9 mouse cellular contexts compared by ENCODE assay signal in the genomic region with DNA sequence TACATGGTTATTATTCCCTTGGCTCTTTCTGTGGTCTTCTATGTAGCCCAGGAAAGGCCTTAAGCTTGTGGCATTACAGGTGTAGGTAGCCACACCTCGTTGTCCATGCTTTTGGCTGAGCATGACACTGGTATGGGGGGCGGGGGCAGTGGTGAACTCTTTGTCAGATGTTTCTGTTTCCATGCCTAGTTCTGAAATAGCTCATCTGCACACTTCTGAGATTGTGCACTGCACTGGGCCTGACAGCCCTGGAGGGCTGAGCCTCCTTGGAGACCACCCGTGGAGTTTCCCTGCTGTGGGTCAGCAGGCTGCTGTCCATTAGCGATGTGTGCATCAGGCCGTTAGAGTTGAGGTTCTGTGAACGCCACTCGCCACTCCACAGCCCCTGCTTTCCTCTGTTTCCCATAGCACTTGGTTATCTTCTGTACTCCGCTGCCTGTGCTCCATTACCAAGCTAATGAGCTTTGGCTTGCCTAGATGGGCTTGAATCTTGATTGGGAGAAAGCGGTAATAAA. TPM values are rescaled to one million over a fixed set of nuclear protein-coding genes. Genes with fewer than 3 reads are reported as not detected.
A peak's percentile ranks its signal among the peaks of the same experiment; 100 is the strongest.
DNase-seq lines count a peak whose midpoint lies in the region; ATAC-seq lines count a peak whose summit lies in the region.
"Had no signal": no experiment of that assay in that cellular context is flagged by ENCODE, and none has a peak within 500 bp of the region (broad histone marks: within the 10 kb centered on the region; RNA-seq: fewer than 3 reads in every experiment).

No protein-coding gene starts in this region.

- H3K9me3 ChIP-seq in lung, embryonic 15.5 days, result no peaks in the 10 kb centered on the region
- H3K9me3 ChIP-seq in forebrain, embryonic 11.5 days (ENCODE audit: control insufficient read depth, low read length), result no peaks in the 10 kb centered on the region
- H3K9me3 ChIP-seq in intestine, embryonic 16.5 days (ENCODE audit: control insufficient read depth, low read length), result no peaks in the 10 kb centered on the region
- H3K9me3 ChIP-seq in stomach, embryonic 14.5 days (ENCODE audit: control insufficient read depth, low read depth, low read length), result no peaks in the 10 kb centered on the region
- H3K9me3 ChIP-seq in heart, embryonic 11.5 days (replicated peaks; ENCODE audit: control insufficient read depth, low read length), result no peaks in the 10 kb centered on the region

- DNase-seq in lung, adult 18-20 months, result no peak
- no peak for DNase-seq in forebrain, embryonic 11.5 days (ENCODE audit: low spot score)
- DNase-seq in MN1 (ENCODE audit: low spot score), result no peak
- DNase-seq in testis, postnatal 14 days (ENCODE audit: low spot score), result no peak
- DNase-seq: spleen, adult 18-20 months had no signal

- peaks cover 27% of the 10 kb centered on the region for H3K4me1 ChIP-seq in lung, embryonic 15.5 days
- peaks cover 11% of the 10 kb centered on the region for H3K4me1 ChIP-seq in forebrain, embryonic 11.5 days (replicated peaks; ENCODE audit: control insufficient read depth, insufficient read depth, low read length)
- peaks cover 24% of the 10 kb centered on the region for H3K4me1 ChIP-seq in intestine, embryonic 16.5 days (ENCODE audit: control insufficient read depth, insufficient read depth, low read length)
- peaks cover 17% of the 10 kb centered on the region for H3K4me1 ChIP-seq in stomach, embryonic 14.5 days (ENCODE audit: control insufficient read depth, insufficient read depth, low read length)
- H3K4me1 ChIP-seq in heart, embryonic 11.5 days (ENCODE audit: control insufficient read depth, insufficient read depth, low read length), result peaks cover 20% of the 10 kb centered on the region

- no peak overlapping the region for H3K9ac ChIP-seq in lung, embryonic 15.5 days
- H3K9ac ChIP-seq in forebrain, embryonic 11.5 days (ENCODE audit: low read length), result no peak overlapping the region
- peak overlapping the region; percentile 32; the same call in 1 of the 2 replicates for H3K9ac ChIP-seq in intestine, embryonic 16.5 days (ENCODE audit: low read depth, low read length)
- no peak overlapping the region for H3K9ac ChIP-seq in stomach, embryonic 14.5 days (replicated peaks; ENCODE audit: low read depth, low read length)
- no peak overlapping the region for H3K9ac ChIP-seq in heart, embryonic 11.5 days (ENCODE audit: low read depth, low read length)

- H3K36me3 ChIP-seq in lung, embryonic 15.5 days, result peaks cover 8% of the 10 kb centered on the region; the same call in 1 of the 2 replicates
- no peaks in the 10 kb centered on the region; the same call in 1 of the 2 replicates for H3K36me3 ChIP-seq in forebrain, embryonic 11.5 days (ENCODE audit: control insufficient read depth, insufficient read depth, low read length)
- peaks cover 20% of the 10 kb centered on the region for H3K36me3 ChIP-seq in intestine, embryonic 16.5 days (ENCODE audit: control insufficient read depth, insufficient read depth, low read length)
- H3K36me3 ChIP-seq in stomach, embryonic 14.5 days (ENCODE audit: control insufficient read depth, insufficient read depth, low read length), result peaks cover 10% of the 10 kb centered on the region
- H3K36me3 ChIP-seq in heart, embryonic 11.5 days (ENCODE audit: control insufficient read depth, insufficient read depth, low read length), result no peaks in the 10 kb centered on the region; the same call in 1 of the 2 replicates

- H3K27ac ChIP-seq in lung, embryonic 15.5 days, result no peak overlapping the region
- no peak overlapping the region for H3K27ac ChIP-seq in forebrain, embryonic 11.5 days (ENCODE audit: low read depth, low read length)
- 0 out of 2 replicates have a peak overlapping the region, but pooled peaks have one; percentile 8 for H3K27ac ChIP-seq in intestine, embryonic 16.5 days (ENCODE audit: low read length)
- no peak overlapping the region for H3K27ac ChIP-seq in stomach, embryonic 14.5 days (ENCODE audit: low read length)
- H3K27ac ChIP-seq in heart, embryonic 11.5 days (ENCODE audit: low read depth, low read length), result no peak overlapping the region

- no peaks in the 10 kb centered on the region for H3K27me3 ChIP-seq in lung, embryonic 15.5 days
- no peaks in the 10 kb centered on the region for H3K27me3 ChIP-seq in forebrain, embryonic 11.5 days (ENCODE audit: control insufficient read depth, insufficient read depth, low read length)
- H3K27me3 ChIP-seq in intestine, embryonic 16.5 days (replicated peaks; ENCODE audit: control insufficient read depth, insufficient read depth, low read length), result no peaks in the 10 kb centered on the region
- H3K27me3 ChIP-seq in stomach, embryonic 14.5 days (ENCODE audit: control insufficient read depth, insufficient read depth, low read length), result no peaks in the 10 kb centered on the region
- no peaks in the 10 kb centered on the region for H3K27me3 ChIP-seq in heart, embryonic 11.5 days (ENCODE audit: control insufficient read depth, insufficient read depth, low read length)

- 51% methylated on average over 9 of the region's 9 CpGs for WGBS in lung, embryonic 15.5 days
- 55% methylated on average over 9 of the region's 9 CpGs for WGBS in forebrain, embryonic 11.5 days
- 55% methylated on average over 9 of the region's 9 CpGs for WGBS in intestine, embryonic 16.5 days
- WGBS in stomach, embryonic 14.5 days, result 49% methylated on average over 9 of the region's 9 CpGs
- 50% methylated on average over 9 of the region's 9 CpGs for WGBS in heart, embryonic 11.5 days (ENCODE audit: insufficient replicate concordance)

- no peak overlapping the region for H3K4me3 ChIP-seq in lung, embryonic 15.5 days
- H3K4me3 ChIP-seq in forebrain, embryonic 11.5 days (ENCODE audit: low read depth, low read length), result no peak overlapping the region
- no peak overlapping the region for H3K4me3 ChIP-seq in intestine, embryonic 16.5 days (ENCODE audit: low read length)
- no peak overlapping the region for H3K4me3 ChIP-seq in stomach, embryonic 14.5 days (ENCODE audit: low read depth, low read length)
- H3K4me3 ChIP-seq in heart, embryonic 11.5 days (ENCODE audit: low read depth, low read length), result no peak overlapping the region

- peak overlapping the region; percentile 22; the same call in 1 of the 2 replicates for H3K4me2 ChIP-seq in lung, embryonic 15.5 days
- H3K4me2 ChIP-seq in forebrain, embryonic 11.5 days (ENCODE audit: low read depth, low read length, severe bottlenecking), result peak overlapping the region; percentile 12; the same call in 1 of the 2 replicates
- peak overlapping the region; percentile 14; the same call in 1 of the 2 replicates for H3K4me2 ChIP-seq in intestine, embryonic 16.5 days (ENCODE audit: low read depth, low read length)
- H3K4me2 ChIP-seq in stomach, embryonic 14.5 days (replicated peaks; ENCODE audit: low read depth, low read length), result peak overlapping the region; percentile 12; the same call in 1 of the 2 replicates
- H3K4me2 ChIP-seq in heart, embryonic 11.5 days, result no peak overlapping the region

- no peak for ATAC-seq in lung, embryonic 15.5 days (ENCODE audit: borderline replicate concordance, extremely low read depth, low FRiP score, low TSS enrichment)
- no peak for ATAC-seq in forebrain, embryonic 11.5 days (replicated peaks; ENCODE audit: low FRiP score)
- ATAC-seq in intestine, embryonic 16.5 days, result no peak
- ATAC-seq in stomach, embryonic 14.5 days (ENCODE audit: insufficient number of reproducible peaks, insufficient read depth, low FRiP score, low read depth), result no peak
- no peak for ATAC-seq in heart, embryonic 11.5 days (replicated peaks; ENCODE audit: insufficient number of reproducible peaks, low FRiP score, low TSS enrichment)

RNA-seq across cellular contexts. Expression of a gene that starts 2.0 kb away (rescaled TPM):
- 22.0 and 22.9 TPM in 2 replicates for polyA plus RNA-seq in lung, embryonic 15.5 days (2015; fragmentation: Nextera tagmentation; extraction: Ambion mirVana)
- 28.6 and 31.1 TPM in 2 replicates for polyA plus RNA-seq in forebrain, embryonic 11.5 days (2014; fragmentation: Nextera tagmentation; extraction: Ambion mirVana)
- 17.9 and 20.7 TPM in 2 replicates for polyA plus RNA-seq in intestine, embryonic 16.5 days (2015; fragmentation: Nextera tagmentation; extraction: Ambion mirVana)
- 19.8 and 25.0 TPM in 2 replicates for polyA plus RNA-seq in stomach, embryonic 14.5 days (2014; fragmentation: Nextera tagmentation; extraction: Ambion mirVana)
- polyA plus RNA-seq in heart, embryonic 11.5 days (2014; fragmentation: Nextera tagmentation; extraction: Ambion mirVana), result 12.4 and 15.1 TPM in 2 replicates

RNA-seq across cellular contexts. Expression of a gene that starts 4.5 kb away (rescaled TPM):
- polyA plus RNA-seq in lung, embryonic 15.5 days (2015; fragmentation: Nextera tagmentation; extraction: Ambion mirVana), result 4.2 and 4.3 TPM in 2 replicates
- polyA plus RNA-seq in forebrain, embryonic 11.5 days (2014; fragmentation: Nextera tagmentation; extraction: Ambion mirVana), result 15.9 TPM in 2 replicates
- 2.7 and 3.0 TPM in 2 replicates for polyA plus RNA-seq in intestine, embryonic 16.5 days (2015; fragmentation: Nextera tagmentation; extraction: Ambion mirVana)
- 6.0 and 6.6 TPM in 2 replicates for polyA plus RNA-seq in stomach, embryonic 14.5 days (2014; fragmentation: Nextera tagmentation; extraction: Ambion mirVana)
- 2.9 and 3.1 TPM in 2 replicates for polyA plus RNA-seq in heart, embryonic 11.5 days (2014; fragmentation: Nextera tagmentation; extraction: Ambion mirVana)

RNA-seq across cellular contexts. Expression of a gene that starts 9.8 kb away (rescaled TPM):
- 17.2 and 18.9 TPM in 2 replicates for polyA plus RNA-seq in lung, embryonic 15.5 days (2015; fragmentation: Nextera tagmentation; extraction: Ambion mirVana)
- 13.9 and 14.8 TPM in 2 replicates for polyA plus RNA-seq in forebrain, embryonic 11.5 days (2014; fragmentation: Nextera tagmentation; extraction: Ambion mirVana)
- polyA plus RNA-seq in intestine, embryonic 16.5 days (2015; fragmentation: Nextera tagmentation; extraction: Ambion mirVana), result 106 and 120 TPM in 2 replicates
- 28.7 and 30.8 TPM in 2 replicates for polyA plus RNA-seq in stomach, embryonic 14.5 days (2014; fragmentation: Nextera tagmentation; extraction: Ambion mirVana)
- 9.1 and 11.4 TPM in 2 replicates for polyA plus RNA-seq in heart, embryonic 11.5 days (2014; fragmentation: Nextera tagmentation; extraction: Ambion mirVana)

RNA-seq across cellular contexts. Expression of a gene that starts 20.1 kb away (rescaled TPM):
- 0.33 and 0.37 TPM in 2 replicates for polyA plus RNA-seq in lung, embryonic 15.5 days (2015; fragmentation: Nextera tagmentation; extraction: Ambion mirVana)
- 2.9 and 3.7 TPM in 2 replicates for polyA plus RNA-seq in forebrain, embryonic 11.5 days (2014; fragmentation: Nextera tagmentation; extraction: Ambion mirVana)
- polyA plus RNA-seq in intestine, embryonic 16.5 days (2015; fragmentation: Nextera tagmentation; extraction: Ambion mirVana), result 0.82 and 1.2 TPM in 2 replicates
- polyA plus RNA-seq in stomach, embryonic 14.5 days (2014; fragmentation: Nextera tagmentation; extraction: Ambion mirVana), result 2.6 and 2.7 TPM in 2 replicates
- 0.31 and 0.59 TPM in 2 replicates for polyA plus RNA-seq in heart, embryonic 11.5 days (2014; fragmentation: Nextera tagmentation; extraction: Ambion mirVana)
